Mouse (Mus musculus) forebrain, postnatal 0 days (tissue): Measurements from ENCODE around the gene Gng7. TPM values are rescaled to one million over a fixed set of nuclear protein-coding genes. Genes with fewer than 3 reads are reported as not detected.

Experiments
- ATAC-seq: fragments of 200-750 bp; cut with Nextera tagmentation; 2 replicates; pipeline ENCODE4 v1.8.0; 2017; ENCODE audit warnings: mild to moderate bottlenecking, moderate library complexity
- DNase-seq: peaks from one replicate; pipeline ENCODE4 v3.0.0-alpha.2; 2015
- H3K27ac ChIP-seq: fragments of 300-500 bp; sonication (generic); 2 replicates; pipeline ENCODE4 v1.5.1; 2014; ENCODE audit warnings: low read depth, mild to moderate bottlenecking, antibody characterized with exemption, low read length, moderate library complexity, mixed read lengths
- H3K27me3 ChIP-seq: fragments of 300-500 bp; sonication (generic); 2 replicates; pipeline ENCODE4 v1.6.1; 2014; ENCODE audit warnings: mild to moderate bottlenecking, low read length, mixed read lengths; ENCODE audit not compliant: insufficient read depth
- H3K36me3 ChIP-seq: fragments of 300-500 bp; sonication (generic); 2 replicates; pipeline ENCODE4 v1.6.1; 2014; ENCODE audit warnings: mild to moderate bottlenecking, moderate library complexity; ENCODE audit not compliant: insufficient read depth
- H3K4me1 ChIP-seq: fragments of 300-500 bp; sonication (generic); 2 replicates; pipeline ENCODE4 v1.6.1; 2014; ENCODE audit warnings: antibody characterized with exemption; ENCODE audit not compliant: insufficient read depth
- H3K4me2 ChIP-seq: fragments of 300-500 bp; sonication (generic); 2 replicates; pipeline ENCODE4 v1.6.1; 2014; ENCODE audit warnings: low read depth, mild to moderate bottlenecking, moderate library complexity
- H3K4me3 ChIP-seq: fragments of 300-500 bp; sonication (generic); 2 replicates; pipeline ENCODE4 v1.5.1; 2014; ENCODE audit warnings: low read depth, low read length, mixed read lengths
- H3K9ac ChIP-seq: fragments of 300-500 bp; sonication (generic); 2 replicates; pipeline ENCODE4 v1.6.1; 2014; ENCODE audit warnings: mild to moderate bottlenecking
- H3K9me3 ChIP-seq: fragments of 300-500 bp; sonication (generic); 2 replicates; pipeline ENCODE4 v1.6.1; 2016; ENCODE audit warnings: low read length
- CTCF ChIP-seq: sonication (generic); IDR thresholded peaks from 2 replicates; pipeline ENCODE4 v1.5.1; 2016; ENCODE audit warnings: antibody characterized with exemption, control low read depth, low read depth
- WGBS: fragments of 180-500 bp; shearing (Covaris S2); extraction: QIAGEN DNeasy Blood & Tissue Kit; methylation state at CpG from one replicate; pipeline ENCODE4 v1.1.7; 2014; 5-methylcytosine and 5-hydroxymethylcytosine counted together
- polyA plus RNA-seq: library from polyadenylated mRNA; unstranded; fragments of >200 nt; fragmentation: Nextera tagmentation; extraction: Ambion mirVana; gene quantifications from 2 replicates; pipeline ENCODE4 v1.2.1, GENCODE M21; 2015
- total RNA-seq: library from RNA; depleted of rRNA; stranded (reverse); fragments of >200 nt; gene quantifications from 2 replicates; pipeline ENCODE4 v1.2.3, GENCODE M21; 2014

Gng7 gene
- total and polyA plus RNA-seq, 2 experiments from 2014 or later, result 64.5 to 85.7 TPM

GRCm38 (mm10) chr10:80999362-81000196, 15.2 kb downstream of the Gng7 start:
- no peaks in the 10 kb centered on the region for H3K27me3 ChIP-seq
- H3K4me1 ChIP-seq, result peaks cover 26% of the 10 kb centered on the region
- ATAC-seq (peak; percentile 85), DNase-seq (peak; percentile 95)
- no peaks in the 10 kb centered on the region for H3K9me3 ChIP-seq
- H3K4me2 ChIP-seq, result peak overlapping the region; percentile 44
- TF ChIP-seq CTCF, result peak; percentile 92
- no peak overlapping the region for H3K27ac ChIP-seq
- no peaks in the 10 kb centered on the region for H3K36me3 ChIP-seq
- peak overlapping the region; percentile 2; the same call in 1 of the 2 replicates for H3K4me3 ChIP-seq
- WGBS, result 28% methylated on average over 37 of the region's 37 CpGs
- peak overlapping the region; percentile 29 for H3K9ac ChIP-seq

GRCm38 (mm10) chr10:80998778-80999177, 16.0 kb downstream of the Gng7 start:
- Histone ChIP-seq H3K4me3 (no peak overlapping the region), H3K9ac (no peak overlapping the region), H3K36me3 (no peaks in the 10 kb centered on the region), H3K27ac (no peak overlapping the region), H3K4me2 (no peak overlapping the region), H3K4me1 (peaks cover 26% of the 10 kb centered on the region), H3K9me3 (no peaks in the 10 kb centered on the region), H3K27me3 (no peaks in the 10 kb centered on the region)
- peak; percentile 75 for TF ChIP-seq CTCF
- WGBS, result 15% methylated on average over 12 of the region's 12 CpGs
- peak; percentile 74 for DNase-seq
- ATAC-seq, result no peak

GRCm38 (mm10) chr10:80998021-80998420, 16.7 kb downstream of the Gng7 start:
- H3K9ac ChIP-seq, result no peak overlapping the region
- WGBS, result 23% methylated on average over 14 of the region's 14 CpGs
- TF ChIP-seq CTCF, result no peak
- H3K36me3 ChIP-seq, result no peaks in the 10 kb centered on the region
- H3K4me1 ChIP-seq, result peaks cover 26% of the 10 kb centered on the region
- H3K4me3 ChIP-seq, result no peak overlapping the region
- DNase-seq (no peak), ATAC-seq (no peak)
- H3K27ac ChIP-seq, result no peak overlapping the region
- no peak overlapping the region for H3K4me2 ChIP-seq
- H3K9me3 ChIP-seq, result no peaks in the 10 kb centered on the region
- no peaks in the 10 kb centered on the region for H3K27me3 ChIP-seq

- whole genome bisulfite sequencing, result 87% methylated on average over 8 of the region's 8 CpGs
- no peak for DNase-seq
- no peaks in the 10 kb centered on the region for H3K27me3 ChIP-seq
- TF ChIP-seq CTCF, result no peak
- H3K4me2 ChIP-seq, result no peak overlapping the region
- no peak overlapping the region for H3K9ac ChIP-seq
- no peak overlapping the region for H3K4me3 ChIP-seq
- H3K27ac ChIP-seq, result no peak overlapping the region
- H3K9me3 ChIP-seq, result no peaks in the 10 kb centered on the region
- peaks cover 19% of the 10 kb centered on the region for H3K4me1 ChIP-seq
- no peak for ATAC-seq
- no peaks in the 10 kb centered on the region for H3K36me3 ChIP-seq
Observed at GRCm38 (mm10) chr10:80997332-80997731, 17.4 kb downstream of the Gng7 start.

GRCm38 (mm10) chr10:80996501-80996900, 18.2 kb downstream of the Gng7 start:
- H3K9ac ChIP-seq, result no peak overlapping the region
- 95% methylated on average over 8 of the region's 8 CpGs for WGBS
- no peak for TF ChIP-seq CTCF

GRCm38 (mm10) chr10:80995091-80995632, 19.6 kb downstream of the Gng7 start:
- peak overlapping the region; percentile 40 for H3K4me2 ChIP-seq
- H3K9ac ChIP-seq, result no peak overlapping the region
- ATAC-seq (peak; percentile 59), DNase-seq (peak; percentile 91)
- H3K27ac ChIP-seq, result no peak overlapping the region
- no peaks in the 10 kb centered on the region for H3K9me3 ChIP-seq
- H3K4me1 ChIP-seq, result peaks cover 2% of the 10 kb centered on the region; the same call in 1 of the 2 replicates
- no peak overlapping the region for H3K4me3 ChIP-seq
- 9% methylated on average over 21 of the region's 21 CpGs for WGBS
- H3K27me3 ChIP-seq, result no peaks in the 10 kb centered on the region
- no peaks in the 10 kb centered on the region for H3K36me3 ChIP-seq
- peak; percentile 100 for TF ChIP-seq CTCF

More at GRCm38 (mm10) chr10:80996501-80996900, 18.2 kb downstream of the Gng7 start:
- no peak overlapping the region for H3K4me3 ChIP-seq
- H3K9me3 ChIP-seq, result no peaks in the 10 kb centered on the region
- H3K27me3 ChIP-seq, result no peaks in the 10 kb centered on the region
- H3K4me2 ChIP-seq, result no peak overlapping the region
- DNase-seq, result no peak
- peaks cover 15% of the 10 kb centered on the region for H3K4me1 ChIP-seq
- no peaks in the 10 kb centered on the region for H3K36me3 ChIP-seq
- no peak overlapping the region for H3K27ac ChIP-seq
- ATAC-seq, result no peak

GRCm38 (mm10) chr10:80994621-80995020, 20.1 kb downstream of the Gng7 start:
- Histone ChIP-seq H3K27me3 (no peaks in the 10 kb centered on the region), H3K36me3 (no peaks in the 10 kb centered on the region), H3K9me3 (no peaks in the 10 kb centered on the region), H3K4me2 (peak overlapping the region; percentile 40), H3K4me1 (no peaks in the 10 kb centered on the region), H3K9ac (no peak overlapping the region), H3K4me3 (no peak overlapping the region), H3K27ac (no peak overlapping the region)
- WGBS, result 53% methylated on average over 4 of the region's 4 CpGs
- no peak for TF ChIP-seq CTCF
- no peak for ATAC-seq
- no peak for DNase-seq
